Mouse (Mus musculus) stomach, postnatal 0 days (tissue): ENCODE results near the gene Hist4h4.

Source experiments
- CTCF ChIP-seq: IDR thresholded peaks from 2 replicates; pipeline ENCODE4 v1.5.1; 2016; ENCODE audit warnings: antibody characterized with exemption, low read depth, mild to moderate bottlenecking, moderate library complexity
- EP300 ChIP-seq: optimal IDR thresholded peaks from 2 replicates; pipeline ENCODE3; 2016; ENCODE audit warnings: antibody characterized with exemption

DNA sequence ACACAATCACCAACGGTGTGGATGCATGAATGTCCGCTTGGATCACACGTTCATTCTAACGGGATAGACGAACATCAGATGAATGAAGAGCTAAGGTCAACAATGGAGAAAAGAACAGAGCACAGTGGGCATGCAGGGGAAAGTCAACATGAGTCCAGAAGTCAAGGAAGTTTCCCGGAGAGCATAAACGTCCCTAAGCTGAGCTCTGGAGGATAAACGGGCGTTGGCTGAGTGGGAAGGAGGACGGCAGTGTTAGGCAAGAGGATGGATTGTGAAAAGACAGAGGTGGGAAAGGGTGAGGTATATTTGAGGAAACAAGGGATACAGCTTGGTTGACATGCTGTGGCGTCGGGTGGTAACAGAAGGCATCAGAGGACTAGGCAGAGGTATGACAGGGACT is 22.1 kb downstream of the Hist4h4 start:
- TF ChIP-seq CTCF (no peak), EP300 (no peak)
